Mouse (Mus musculus) left cerebral cortex, postnatal 4 days (tissue): ENCODE data around the gene Gm16368. TPM values are rescaled to one million over a fixed set of nuclear protein-coding genes. Genes with fewer than 3 reads are reported as not detected.
"Not testable (repeated sequence)": the region's sequence is repeated elsewhere in the genome, so short reads cannot be mapped to it uniquely, and the experiment has no call there.

Experiments
- DNase-seq: peaks from one replicate; pipeline ENCODE4 v3.0.0-alpha.2; 2022
- intact Hi-C: fragments of 180-260 bp; cut with DNase I; formaldehyde crosslinking; loops from one replicate; pipeline ENCODE4 v1.15.1; 2025
- total RNA-seq, 2 experiments: library from RNA; stranded (reverse); gene quantifications; 2 replicates each; pipeline ENCODE4 v1.2.3; 2021

Gene Gm16368
- total RNA-seq, result not detected

- intact Hi-C loops, DNase-seq: not testable (repeated sequence)
Measured at GRCm38 (mm10) chr12:88083397-88083796, at the start of gene Gm16368. Gm16368 (plus strand) TSS chr12:88083697.

GRCm38 (mm10) chr12:88039062-88039461 is 44.4 kb upstream of the Gm16368 start:
- intact Hi-C loops, DNase-seq: not testable (repeated sequence)

DNA sequence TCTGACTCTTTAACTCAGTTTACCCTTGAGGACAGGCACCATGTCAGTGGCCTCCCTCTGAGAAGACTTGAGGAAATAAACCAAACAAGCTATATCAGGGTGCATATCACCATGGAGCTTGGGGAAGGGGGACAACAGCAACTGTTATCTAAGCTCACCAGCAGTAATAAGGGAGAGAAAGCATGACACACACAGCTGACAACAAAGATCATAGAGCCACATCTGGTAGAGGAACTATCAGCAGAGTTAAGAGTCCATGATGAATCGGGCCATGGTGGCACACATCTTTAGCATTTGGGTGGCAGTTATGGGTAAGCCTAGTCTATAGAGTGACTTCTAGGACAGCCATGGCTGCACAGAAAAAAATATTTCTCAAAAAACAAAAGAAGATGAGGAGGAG is 43.8 kb upstream of the Gm16368 start:
- intact Hi-C loops, DNase-seq: not testable (repeated sequence)

- DNase-seq, intact Hi-C loops: not testable (repeated sequence)
Measured at GRCm38 (mm10) chr12:88045226-88045625, 38.3 kb upstream of the Gm16368 start.

Other genes with a start within 250 kb of the Gm16368 start
- gene Gm2001, start 241.4 kb upstream of the Gm16368 start, total RNA-seq, result not detected
- not detected for gene Gm2016, start 209.6 kb upstream of the Gm16368 start, total RNA-seq
- not detected for gene Gm2022, start 188.3 kb upstream of the Gm16368 start, total RNA-seq
- not detected for gene Gm2035, start 163.8 kb upstream of the Gm16368 start, total RNA-seq
- not detected for gene Gm2042, start 129.6 kb upstream of the Gm16368 start, total RNA-seq
- not detected for gene Gm2075, start 71.8 kb upstream of the Gm16368 start, total RNA-seq
- gene Gm6803, start 64.9 kb upstream of the Gm16368 start, total RNA-seq, result not detected
- gene Gm2056, start 56.7 kb upstream of the Gm16368 start, total RNA-seq, result not detected
- gene Gm10436, start 98.4 kb downstream of the Gm16368 start, total RNA-seq, result not detected
- not detected for gene Gm8332, start 166.4 kb downstream of the Gm16368 start, total RNA-seq
- gene Gm5662, start 190.8 kb downstream of the Gm16368 start, total RNA-seq, result not detected
- gene Gm5039, start 240.3 kb downstream of the Gm16368 start, total RNA-seq, result not detected